In the genomic region with DNA sequence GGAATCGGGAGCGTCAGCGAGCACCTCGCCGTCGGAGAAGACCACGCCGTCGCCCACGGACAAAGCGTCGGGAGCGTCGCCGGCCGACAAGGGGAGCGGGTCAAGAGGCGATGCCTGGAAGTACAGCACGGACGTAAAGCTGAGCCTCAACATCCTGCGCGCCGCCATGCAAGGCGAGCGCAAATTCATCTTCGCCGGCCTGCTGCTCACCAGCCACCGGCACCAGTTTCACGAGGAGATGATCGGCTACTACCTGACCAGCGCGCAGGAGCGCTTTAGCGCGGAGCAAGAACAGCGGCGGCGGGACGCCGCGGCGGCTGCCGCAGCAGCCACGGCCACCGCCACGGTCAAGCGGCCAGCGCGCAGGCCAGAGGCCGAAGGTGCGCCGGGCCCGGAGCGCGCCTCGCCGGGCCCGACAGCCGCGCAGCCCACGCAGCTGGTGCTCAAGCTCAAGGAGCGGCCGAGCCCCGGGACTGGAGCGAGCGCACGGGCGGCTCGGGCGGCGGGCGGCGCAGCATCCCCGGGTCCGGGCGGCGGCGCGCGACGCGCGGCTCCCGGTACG, we compare ENCODE assay signal across 8 mouse cellular contexts.
A peak's percentile ranks its signal among the peaks of the same experiment; 100 is the strongest.
DNase-seq lines count a peak whose midpoint lies in the region; ATAC-seq and TF ChIP-seq lines count a peak whose summit lies in the region.

No protein-coding gene starts in this region.

- no peak for TF ChIP-seq POLR2A in olfactory bulb, adult 2 months (IDR thresholded peaks at IDR 0.05; ENCODE audit: insufficient read depth, low read depth, low read length)

- 14% methylated on average over 85 of the region's 85 CpGs for WGBS in olfactory bulb, adult 2 months

- H3K4me1 ChIP-seq in megakaryocyte, embryonic 14.5 days = peaks cover 49% of the 10 kb centered on the region
- H3K4me1 ChIP-seq in olfactory bulb, adult 2 months (ENCODE audit: control insufficient read depth, insufficient read depth, low read length) = peaks cover 48% of the 10 kb centered on the region

- peak overlapping the region; percentile 32 for H3K27ac ChIP-seq in olfactory bulb, adult 2 months (ENCODE audit: insufficient read depth, low read depth, low read length)

- H3K36me3 ChIP-seq in megakaryocyte, embryonic 14.5 days (replicated peaks; ENCODE audit: low read length) = no peaks in the 10 kb centered on the region

- DNase-seq in adrenal gland, adult 2 months = peak; percentile 31
- DNase-seq in adrenal gland, postnatal 14 days = no peak
- DNase-seq in kidney, postnatal 4 days = peak; percentile 8 to 34
- DNase-seq in yolk sac, embryonic 10.5 days (ENCODE audit: low spot score) = no peak
- no peak for DNase-seq in thymus, postnatal 0 days (ENCODE audit: low spot score)

- no peak for TF ChIP-seq CTCF in olfactory bulb, adult 2 months (IDR thresholded peaks at IDR 0.05; ENCODE audit: insufficient read depth, low read depth, low read length)

- no peak for ATAC-seq in megakaryocyte, adult 5-6 weeks (ENCODE audit: poor library complexity, severe bottlenecking)

- peak overlapping the region; percentile 53 for H3K4me3 ChIP-seq in megakaryocyte, embryonic 14.5 days (replicated peaks)
- peak overlapping the region; percentile 65 for H3K4me3 ChIP-seq in olfactory bulb, adult 2 months (ENCODE audit: insufficient read depth, low read depth, low read length)

- peaks cover 83% of the 10 kb centered on the region for H3K27me3 ChIP-seq in megakaryocyte, embryonic 14.5 days (replicated peaks)

- peaks cover 8% of the 10 kb centered on the region; the same call in 1 of the 2 replicates for H3K9me3 ChIP-seq in megakaryocyte, embryonic 14.5 days

Comparison
In these comparisons a context has a peak if more than half of its experiments do, and no peak if none do; other contexts are left out.
1. DNase-seq: peak in adrenal gland, adult 2 months (single experiment) and kidney, postnatal 4 days (2 of 2); none in adrenal gland, postnatal 14 days (single experiment), yolk sac, embryonic 10.5 days (single experiment) and thymus, postnatal 0 days (single experiment).